Mouse (Mus musculus) G1E (cell line): ENCODE results near the gene Elfn2.

ENCODE experiments used
- CTCF ChIP-seq: IDR thresholded peaks from 2 replicates; pipeline ENCODE4 v1.5.1; 2012; ENCODE audit warnings: low read depth, low read length, inconsistent platforms, mixed read lengths
- POLR2AphosphoS5 ChIP-seq: IDR thresholded peaks from 2 replicates; pipeline ENCODE4 v1.6.1; 2012; ENCODE audit warnings: low read depth, low read length, inconsistent platforms; ENCODE audit not compliant: insufficient replicate concordance
- TAL1 ChIP-seq: conservative IDR thresholded peaks from 2 replicates; pipeline ENCODE4 v1.6.1; 2012; ENCODE audit warnings: low read depth, low read length, inconsistent platforms, mixed read lengths

GRCm38 (mm10) chr15:78704824-78705223 lies 13.7 kb downstream of the Elfn2 start:
- TF ChIP-seq CTCF (no peak), TAL1 (no peak), POLR2AphosphoS5 (no peak)
